Comparison of ENCODE assay signal across 11 mouse cellular contexts in the genomic region with DNA sequence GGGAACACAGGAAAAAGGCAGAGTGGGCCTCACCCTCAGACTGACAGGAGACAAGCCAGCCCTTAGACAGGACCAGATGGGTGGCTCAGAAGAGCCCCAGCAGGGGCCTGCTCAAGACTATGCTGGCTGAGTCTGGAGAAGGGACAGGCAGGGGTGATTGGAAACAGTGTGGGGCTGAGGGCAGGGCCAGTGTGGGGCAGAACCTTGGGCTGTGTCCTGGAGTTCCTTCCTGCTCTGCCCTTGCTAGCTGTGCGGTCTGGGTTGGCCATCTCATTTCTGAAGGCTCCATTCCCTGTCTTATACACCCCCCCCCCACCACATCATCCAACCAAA.
DNase-seq lines count a peak whose midpoint lies in the region; ATAC-seq and TF ChIP-seq lines count a peak whose summit lies in the region.
"Had no signal": no experiment of that assay in that cellular context is flagged by ENCODE, and none has a peak within 500 bp of the region (broad histone marks: within the 10 kb centered on the region; RNA-seq: fewer than 3 reads in every experiment).

No protein-coding gene starts in this region.

- peak overlapping the region; percentile 21; the same call in 1 of the 2 replicates for H3K27ac ChIP-seq in heart, postnatal 0 days (ENCODE audit: low read depth)
- H3K27ac ChIP-seq in hindbrain, embryonic 14.5 days: peak overlapping the region; percentile 40; the same call in 1 of the 2 replicates
- H3K27ac ChIP-seq in neural tube, embryonic 13.5 days (replicated peaks): peak overlapping the region; percentile 49
- H3K27ac ChIP-seq: liver, embryonic 15.5 days had no signal

- H3K4me2 ChIP-seq in heart, postnatal 0 days (ENCODE audit: low read depth, low read length): no peak overlapping the region
- no peak overlapping the region for H3K4me2 ChIP-seq in hindbrain, embryonic 14.5 days (replicated peaks)
- H3K4me2 ChIP-seq in neural tube, embryonic 13.5 days: no peak overlapping the region
- H3K4me2 ChIP-seq: liver, embryonic 15.5 days had no signal

- no peak overlapping the region for H3K4me3 ChIP-seq in heart, postnatal 0 days (ENCODE audit: low read depth, low read length)
- no peak overlapping the region for H3K4me3 ChIP-seq in hindbrain, embryonic 14.5 days (replicated peaks; ENCODE audit: low read length)
- no peak overlapping the region for H3K4me3 ChIP-seq in neural tube, embryonic 13.5 days
- H3K4me3 ChIP-seq: liver, embryonic 15.5 days had no signal

- H3K27me3 ChIP-seq in heart, postnatal 0 days (ENCODE audit: control insufficient read depth, insufficient read depth, low read length): no peaks in the 10 kb centered on the region
- H3K27me3 ChIP-seq in hindbrain, embryonic 14.5 days (ENCODE audit: control insufficient read depth, insufficient read depth, low read length): no peaks in the 10 kb centered on the region
- no peaks in the 10 kb centered on the region for H3K27me3 ChIP-seq in neural tube, embryonic 13.5 days
- H3K27me3 ChIP-seq: liver, embryonic 15.5 days had no signal

- 0 out of 2 replicates have a peak, but pooled peaks have one; percentile 3 for ATAC-seq in heart, postnatal 0 days (ENCODE audit: insufficient read depth, low read depth)
- peak; percentile 28; the same call in 1 of the 2 replicates for ATAC-seq in hindbrain, embryonic 14.5 days (ENCODE audit: low FRiP score)
- peak; percentile 52; the same call in 1 of the 2 replicates for ATAC-seq in neural tube, embryonic 13.5 days (ENCODE audit: low read depth)
- no peak for ATAC-seq in erythroblast, adult 5-6 weeks (replicated peaks; ENCODE audit: low FRiP score, poor library complexity, severe bottlenecking)

- TF ChIP-seq EP300 in heart, postnatal 0 days (IDR thresholded peaks at IDR 0.05; ENCODE audit: low read depth): no peak

- no peak for TF ChIP-seq CTCF in heart, postnatal 0 days (IDR thresholded peaks at IDR 0.05; ENCODE audit: low read depth)

- WGBS in heart, postnatal 0 days: 64% methylated on average over 1 of the region's 1 CpGs
- 85% methylated on average over 1 of the region's 1 CpGs for WGBS in hindbrain, embryonic 14.5 days
- 71% methylated on average over 1 of the region's 1 CpGs for WGBS in neural tube, embryonic 13.5 days

- intact Hi-C loops in heart, postnatal 36 days (cut with DNase I): no loop called here

- no peaks in the 10 kb centered on the region for H3K36me3 ChIP-seq in heart, postnatal 0 days (replicated peaks; ENCODE audit: control insufficient read depth, insufficient read depth, low read length)
- H3K36me3 ChIP-seq in hindbrain, embryonic 14.5 days (replicated peaks; ENCODE audit: control insufficient read depth, insufficient read depth): no peaks in the 10 kb centered on the region
- no peaks in the 10 kb centered on the region for H3K36me3 ChIP-seq in neural tube, embryonic 13.5 days
- H3K36me3 ChIP-seq: liver, embryonic 15.5 days had no signal

- no peak overlapping the region for H3K9ac ChIP-seq in heart, postnatal 0 days (replicated peaks; ENCODE audit: low read depth, low read length)
- no peak overlapping the region for H3K9ac ChIP-seq in hindbrain, embryonic 14.5 days
- peak overlapping the region; percentile 48 for H3K9ac ChIP-seq in neural tube, embryonic 13.5 days
- H3K9ac ChIP-seq: liver, embryonic 15.5 days had no signal

- DNase-seq in heart, postnatal 0 days (ENCODE audit: low spot score): no peak
- DNase-seq in heart, postnatal 36 days: no peak
- DNase-seq in lung, postnatal 10 days: peak; percentile 14
- no peak for DNase-seq in lung, adult 18-20 months
- DNase-seq in hindbrain, embryonic 14.5 days (ENCODE audit: low spot score): no peak
- DNase-seq in adrenal gland, postnatal 36 days: no peak
- DNase-seq: cerebellum, adult 11-12 months; spleen, adult 18-20 months had no signal

- no peaks in the 10 kb centered on the region for H3K9me3 ChIP-seq in heart, postnatal 0 days (replicated peaks; ENCODE audit: control insufficient read depth, low read length)
- H3K9me3 ChIP-seq in hindbrain, embryonic 14.5 days (ENCODE audit: control insufficient read depth, low read length): no peaks in the 10 kb centered on the region
- no peaks in the 10 kb centered on the region for H3K9me3 ChIP-seq in neural tube, embryonic 13.5 days
- H3K9me3 ChIP-seq: liver, embryonic 15.5 days had no signal

- no peaks in the 10 kb centered on the region; the same call in 1 of the 2 replicates for H3K4me1 ChIP-seq in heart, postnatal 0 days (ENCODE audit: control insufficient read depth, insufficient read depth)
- H3K4me1 ChIP-seq in hindbrain, embryonic 14.5 days (replicated peaks; ENCODE audit: control insufficient read depth, insufficient read depth, low read length): peaks cover 23% of the 10 kb centered on the region
- H3K4me1 ChIP-seq in neural tube, embryonic 13.5 days (replicated peaks): peaks cover 36% of the 10 kb centered on the region
- H3K4me1 ChIP-seq: liver, embryonic 15.5 days had no signal
